8 mouse cellular contexts compared by ENCODE assay signal in the genomic region with DNA sequence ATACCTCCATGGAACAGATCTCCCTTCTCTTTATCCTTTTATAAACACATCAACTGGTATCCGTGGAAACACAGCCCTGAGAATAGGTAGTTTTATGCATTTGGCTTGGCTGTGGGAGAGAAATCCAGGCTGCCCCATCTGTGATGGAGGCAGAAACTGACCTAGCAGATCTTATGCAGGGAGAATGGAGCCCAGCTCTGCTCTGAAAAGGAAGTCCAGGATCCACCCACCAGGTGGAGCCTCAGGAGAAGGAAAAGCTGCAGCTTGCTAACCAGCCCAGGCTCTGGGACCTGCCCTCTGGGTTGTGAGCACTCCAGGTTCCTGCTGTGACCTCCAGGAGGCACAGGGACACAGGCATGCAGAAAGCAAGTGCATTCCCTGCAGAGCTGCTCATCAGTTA. TPM values are rescaled to one million over a fixed set of nuclear protein-coding genes. Genes with fewer than 3 reads are reported as not detected.
DNase-seq lines count a peak whose midpoint lies in the region; ATAC-seq and TF ChIP-seq lines count a peak whose summit lies in the region.

No protein-coding gene starts in this region.

- peaks cover 0 to 7% of the 10 kb centered on the region in 2 experiments; a peak in 2 of 4 replicates for H3K4me1 ChIP-seq in MEL (ENCODE audit: control insufficient read depth in 1 of 2, insufficient read depth in 2 of 2, low read length in 2 of 2)
- peaks cover 5% of the 10 kb centered on the region for H3K4me1 ChIP-seq in embryonic fibroblast, embryonic 13.5 days (ENCODE audit: control insufficient read depth, insufficient read depth, low read length)
- no peaks in the 10 kb centered on the region for H3K4me1 ChIP-seq in stomach, postnatal 0 days (replicated peaks; ENCODE audit: control insufficient read depth, insufficient read depth)

- no peak overlapping the region for H3K4me2 ChIP-seq in stomach, postnatal 0 days (replicated peaks; ENCODE audit: low read depth)

- no peak overlapping the region for H3K9ac ChIP-seq in MEL (ENCODE audit: control insufficient read depth, low read depth, low read length, poor library complexity, severe bottlenecking)
- no peak overlapping the region for H3K9ac ChIP-seq in stomach, postnatal 0 days (ENCODE audit: low read length)

- TF ChIP-seq CTCF in MEL (IDR thresholded peaks at IDR 0.05 in 2 of 3, conservative IDR thresholded peaks at IDR 0.05 in 1 of 3; ENCODE audit: control insufficient read depth in 1 of 3, insufficient read depth in 1 of 3, low read depth in 2 of 3, low read length in 3 of 3, poor library complexity in 1 of 3, severe bottlenecking in 1 of 3): no peak
- 0 out of 2 replicates have a peak, but pooled peaks have one; percentile 16 for TF ChIP-seq CTCF in embryonic fibroblast, embryonic 13.5 days (IDR thresholded peaks at IDR 0.05; ENCODE audit: borderline replicate concordance, insufficient read depth, low read length)
- peak; percentile 80 for TF ChIP-seq CTCF in stomach, postnatal 0 days (IDR thresholded peaks at IDR 0.05; ENCODE audit: low read depth)

- H3K27ac ChIP-seq in MEL (ENCODE audit: control insufficient read depth, low read depth, low read length): no peak overlapping the region
- H3K27ac ChIP-seq in embryonic fibroblast, embryonic 13.5 days (ENCODE audit: insufficient read depth, low read length): no peak overlapping the region
- no peak overlapping the region for H3K27ac ChIP-seq in stomach, postnatal 0 days (replicated peaks)

- H3K4me3 ChIP-seq in MEL (ENCODE audit: control insufficient read depth in 1 of 2, insufficient read depth in 1 of 2, low read depth in 2 of 2, low read length in 2 of 2): no peak overlapping the region
- H3K4me3 ChIP-seq in embryonic fibroblast, embryonic 13.5 days (ENCODE audit: insufficient read depth, low read length): no peak overlapping the region
- no peak overlapping the region for H3K4me3 ChIP-seq in stomach, postnatal 0 days (ENCODE audit: low read depth, low read length)

- 8% methylated on average over 1 of the region's 1 CpGs for WGBS in stomach, postnatal 0 days

- no peaks in the 10 kb centered on the region for H3K9me3 ChIP-seq in MEL (replicated peaks; ENCODE audit: insufficient read depth, low read length)
- no peaks in the 10 kb centered on the region for H3K9me3 ChIP-seq in stomach, postnatal 0 days (ENCODE audit: control insufficient read depth, low read length)

- no peaks in the 10 kb centered on the region for H3K79me2 ChIP-seq in MEL (ENCODE audit: control insufficient read depth, insufficient read depth, low read length, poor library complexity)

- no peak for TF ChIP-seq EP300 in MEL (IDR thresholded peaks at IDR 0.05; ENCODE audit: low read depth in 1 of 2, low read length in 2 of 2)
- TF ChIP-seq EP300 in stomach, postnatal 0 days (optimal IDR thresholded peaks at IDR 0.05): no peak

- no peak; the same call in 1 of the 2 replicates for TF ChIP-seq RAD21 in MEL (IDR thresholded peaks at IDR 0.05; ENCODE audit: low read depth, low read length)

- TF ChIP-seq POLR2A in MEL (IDR thresholded peaks at IDR 0.05; ENCODE audit: control insufficient read depth in 1 of 2, insufficient read depth in 1 of 2, low read depth in 1 of 2, low read length in 2 of 2, poor library complexity in 1 of 2): no peak
- no peak for TF ChIP-seq POLR2A in embryonic fibroblast, embryonic 13.5 days (IDR thresholded peaks at IDR 0.05; ENCODE audit: low read depth, low read length)

- H3K27me3 ChIP-seq in MEL (ENCODE audit: control insufficient read depth in 1 of 2, insufficient read depth in 2 of 2, low read length in 2 of 2): peaks cover 3% of the 10 kb centered on the region in 2 experiments; a peak in 1 of 4 replicates
- no peaks in the 10 kb centered on the region for H3K27me3 ChIP-seq in stomach, postnatal 0 days (ENCODE audit: control insufficient read depth, insufficient read depth, low read length)

- peaks cover 0 to 4% of the 10 kb centered on the region in 2 experiments; a peak in 2 of 4 replicates for H3K36me3 ChIP-seq in MEL (ENCODE audit: control insufficient read depth in 1 of 2, insufficient read depth in 2 of 2, low read length in 2 of 2)
- H3K36me3 ChIP-seq in stomach, postnatal 0 days (ENCODE audit: control insufficient read depth, insufficient read depth, low read length): no peaks in the 10 kb centered on the region

- intact Hi-C loops in gastrocnemius, postnatal 36 days (cut with DNase I): no loop called here

- peak; percentile 71 for ATAC-seq in stomach, postnatal 0 days (ENCODE audit: low FRiP score, low TSS enrichment)

- DNase-seq in gastrocnemius, postnatal 25 days: peak; percentile 14
- no peak for DNase-seq in gastrocnemius, postnatal 36 days
- no peak for DNase-seq in MEL (ENCODE audit: low read depth, low spot score)
- peak; percentile 46 to 75 for DNase-seq in kidney, postnatal 36 days
- peak; percentile 77 for DNase-seq in lung, postnatal 10 days
- DNase-seq in stomach, postnatal 0 days (ENCODE audit: low spot score): peak; percentile 84
- no peak for DNase-seq in B cell, adult 2 months

TF ChIP-seq in MEL, 35 proteins besides CTCF, POLR2A, EP300 and RAD21:
- TF ChIP-seq SMC3 (IDR thresholded peaks at IDR 0.05; ENCODE audit: low read depth, low read length) (0 out of 2 replicates have a peak, but pooled peaks have one; percentile 3), MAZ (IDR thresholded peaks at IDR 0.05; ENCODE audit: low read depth, low read length) (no peak), CHD1 (IDR thresholded peaks at IDR 0.05; ENCODE audit: low read depth, low read length) (no peak), HCFC1 (IDR thresholded peaks at IDR 0.05; ENCODE audit: low read depth, low read length) (no peak), MAX (IDR thresholded peaks at IDR 0.05; ENCODE audit: low read length) (no peak), NRF1 (IDR thresholded peaks at IDR 0.05; ENCODE audit: insufficient read depth, low read depth, low read length, poor library complexity, severe bottlenecking) (no peak)

RNA-seq across cellular contexts. Expression of gene Gm9573, which starts 7.6 kb away (rescaled TPM):
- total RNA-seq in gastrocnemius, postnatal 25 days (2021): not detected
- total RNA-seq in gastrocnemius, postnatal 36 days (2021): not detected
- total RNA-seq in MEL (2012; rRNA removed): not detected in 2 replicates
- not detected for polyA plus RNA-seq in MEL (2012; ENCODE audit: insufficient read depth in 1 of 2, insufficient read length in 2 of 2, low read depth in 1 of 2, low replicate concordance in 2 of 2, missing spikeins in 1 of 2)
- polyA plus RNA-seq in embryonic fibroblast, embryonic 13.5 days (2011; ENCODE audit: insufficient read length, low read depth, missing spikeins): not detected in 2 replicates
- 2.6 and 3.9 TPM in 2 replicates for polyA plus RNA-seq in stomach, postnatal 0 days (2015; fragmentation: Nextera tagmentation; extraction: Ambion mirVana)

RNA-seq across cellular contexts. Expression of gene Mucl3, which starts 9.5 kb away (rescaled TPM):
- not detected for total RNA-seq in gastrocnemius, postnatal 25 days (2021)
- not detected for total RNA-seq in gastrocnemius, postnatal 36 days (2021)
- 0.04 and 0.13 TPM in 2 replicates for total RNA-seq in MEL (2012; rRNA removed)
- under 1 TPM in 1 of 2 experiments, not detected in 1; 0.11 TPM for polyA plus RNA-seq in MEL (2012; ENCODE audit: insufficient read depth in 1 of 2, insufficient read length in 2 of 2, low read depth in 1 of 2, low replicate concordance in 2 of 2, missing spikeins in 1 of 2)
- 0.18 and 0.19 TPM in 2 replicates for polyA plus RNA-seq in embryonic fibroblast, embryonic 13.5 days (2011; ENCODE audit: insufficient read length, low read depth, missing spikeins)
- 768 and 930 TPM in 2 replicates for polyA plus RNA-seq in stomach, postnatal 0 days (2015; fragmentation: Nextera tagmentation; extraction: Ambion mirVana)

RNA-seq across cellular contexts. Expression of gene Sfta2, which starts 32.6 kb away (rescaled TPM):
- not detected for total RNA-seq in gastrocnemius, postnatal 25 days (2021)
- not detected for total RNA-seq in gastrocnemius, postnatal 36 days (2021)
- total RNA-seq in MEL (2012; rRNA removed): not detected in 2 replicates
- not detected for polyA plus RNA-seq in MEL (2012; ENCODE audit: insufficient read depth in 1 of 2, insufficient read length in 2 of 2, low read depth in 1 of 2, low replicate concordance in 2 of 2, missing spikeins in 1 of 2)
- polyA plus RNA-seq in embryonic fibroblast, embryonic 13.5 days (2011; ENCODE audit: insufficient read length, low read depth, missing spikeins): not detected in 2 replicates
- 7.6 and 8.6 TPM in 2 replicates for polyA plus RNA-seq in stomach, postnatal 0 days (2015; fragmentation: Nextera tagmentation; extraction: Ambion mirVana)

RNA-seq across cellular contexts. Expression of gene Vars2, which starts 33.4 kb away (rescaled TPM):
- total RNA-seq in gastrocnemius, postnatal 25 days (2021): 10 to 100 TPM in 1 of 2 experiments, 1 to 10 TPM in 1; 9.9 to 14.7 TPM
- total RNA-seq in gastrocnemius, postnatal 36 days (2021): 10 to 100 TPM; 12.5 to 12.9 TPM
- 21.8 and 24.0 TPM in 2 replicates for total RNA-seq in MEL (2012; rRNA removed)
- polyA plus RNA-seq in MEL (2012; ENCODE audit: insufficient read depth in 1 of 2, insufficient read length in 2 of 2, low read depth in 1 of 2, low replicate concordance in 2 of 2, missing spikeins in 1 of 2): 10 to 100 TPM in 1 of 2 experiments, not detected in 1; 34.0 TPM
- 12.3 and 14.3 TPM in 2 replicates for polyA plus RNA-seq in embryonic fibroblast, embryonic 13.5 days (2011; ENCODE audit: insufficient read length, low read depth, missing spikeins)
- polyA plus RNA-seq in stomach, postnatal 0 days (2015; fragmentation: Nextera tagmentation; extraction: Ambion mirVana): 10.3 and 10.6 TPM in 2 replicates

RNA-seq across cellular contexts. Expression of gene Gtf2h4, which starts 39.5 kb away (rescaled TPM):
- total RNA-seq in gastrocnemius, postnatal 25 days (2021): 10 to 100 TPM; 14.7 to 15.3 TPM
- total RNA-seq in gastrocnemius, postnatal 36 days (2021): 10 to 100 TPM; 15.3 to 19.0 TPM
- 68.1 and 76.3 TPM in 2 replicates for total RNA-seq in MEL (2012; rRNA removed)
- 10 to 100 TPM in 1 of 2 experiments, not detected in 1; 97.6 TPM for polyA plus RNA-seq in MEL (2012; ENCODE audit: insufficient read depth in 1 of 2, insufficient read length in 2 of 2, low read depth in 1 of 2, low replicate concordance in 2 of 2, missing spikeins in 1 of 2)
- 28.7 and 40.5 TPM in 2 replicates for polyA plus RNA-seq in embryonic fibroblast, embryonic 13.5 days (2011; ENCODE audit: insufficient read length, low read depth, missing spikeins)
- polyA plus RNA-seq in stomach, postnatal 0 days (2015; fragmentation: Nextera tagmentation; extraction: Ambion mirVana): 20.7 and 20.8 TPM in 2 replicates

Comparison
In these comparisons a context has a peak if more than half of its experiments do, and no peak if none do; other contexts are left out.
1. DNase-seq: peak in gastrocnemius, postnatal 25 days (single experiment), kidney, postnatal 36 days (2 of 2), lung, postnatal 10 days (single experiment) and stomach, postnatal 0 days (single experiment); none in gastrocnemius, postnatal 36 days (0 of 2), MEL (single experiment) and B cell, adult 2 months (0 of 2).
2. CTCF ChIP-seq: peak in embryonic fibroblast, embryonic 13.5 days (single experiment) and stomach, postnatal 0 days (single experiment); none in MEL (0 of 3).